Mouse (Mus musculus) embryonic facial prominence, embryonic 12.5 days (tissue): ENCODE data around the gene Cnbp. TPM values are rescaled to one million over a fixed set of nuclear protein-coding genes. Genes with fewer than 3 reads are reported as not detected.

ENCODE experiments used
- ATAC-seq: fragments of 200-750 bp; cut with Nextera tagmentation; 2 replicates; pipeline ENCODE4 v1.8.0; 2017; ENCODE audit not compliant: insufficient number of reproducible peaks, insufficient read depth, low FRiP score, low TSS enrichment
- H3K27ac ChIP-seq: fragments of 300-500 bp; sonication (generic); 2 replicates; pipeline ENCODE4 v1.5.1; 2016; ENCODE audit warnings: mild to moderate bottlenecking
- H3K27me3 ChIP-seq: fragments of 300-500 bp; sonication (generic); 2 replicates; pipeline ENCODE4 v1.6.1; 2016; ENCODE audit warnings: mild to moderate bottlenecking, moderate library complexity
- H3K36me3 ChIP-seq: fragments of 300-500 bp; sonication (generic); 2 replicates; pipeline ENCODE4 v1.6.1; 2016; ENCODE audit warnings: mild to moderate bottlenecking
- H3K4me1 ChIP-seq: fragments of 300-500 bp; sonication (generic); 2 replicates; pipeline ENCODE4 v1.6.1; 2016
- H3K4me2 ChIP-seq: fragments of 300-500 bp; sonication (generic); replicated peaks from 2 replicates; pipeline ENCODE4 v1.6.1; 2016; ENCODE audit warnings: mild to moderate bottlenecking, moderate library complexity
- H3K4me3 ChIP-seq: fragments of 300-500 bp; sonication (generic); 2 replicates; pipeline ENCODE4 v1.5.1; 2016; ENCODE audit warnings: mild to moderate bottlenecking
- H3K9ac ChIP-seq: fragments of 300-500 bp; sonication (generic); 2 replicates; pipeline ENCODE4 v1.6.1; 2016; ENCODE audit warnings: mild to moderate bottlenecking, moderate library complexity
- H3K9me3 ChIP-seq: fragments of 300-500 bp; sonication (generic); 2 replicates; pipeline ENCODE4 v1.6.1; 2016; ENCODE audit warnings: mild to moderate bottlenecking, moderate library complexity
- WGBS: fragments of 180-500 bp; shearing (Covaris S2); methylation state at CpG from one replicate; pipeline ENCODE4 v1.1.7; 2016; 5-methylcytosine and 5-hydroxymethylcytosine counted together
- polyA plus RNA-seq: library from polyadenylated mRNA; unstranded; fragments of >200 nt; fragmentation: Nextera tagmentation; extraction: Ambion mirVana; gene quantifications from 2 replicates; pipeline ENCODE4 v1.2.1, GENCODE M21; 2016

The Cnbp gene
- polyA plus RNA-seq, 1 experiment from 2014 or later = 1,087 TPM

GRCm38 (mm10) chr6:87810713-87811669 is 39.9 kb downstream of the Cnbp start:
- H3K4me2 ChIP-seq = peak overlapping the region; percentile 93
- no peaks in the 10 kb centered on the region for H3K27me3 ChIP-seq
- H3K4me3 ChIP-seq = peak overlapping the region; percentile 74
- peak overlapping the region; percentile 77 for H3K9ac ChIP-seq
- peaks cover 14% of the 10 kb centered on the region for H3K36me3 ChIP-seq
- no peaks in the 10 kb centered on the region for H3K9me3 ChIP-seq
- peak overlapping the region; percentile 67 for H3K27ac ChIP-seq
- H3K4me1 ChIP-seq = peaks cover 9% of the 10 kb centered on the region; the same call in 1 of the 2 replicates
- under 1% methylated on average over 71 of the region's 77 CpGs for WGBS
- peak; percentile 47; the same call in 1 of the 2 replicates for ATAC-seq

GRCm38 (mm10) chr6:87810311-87810710 is 40.6 kb downstream of the Cnbp start:
- Histone ChIP-seq H3K36me3 (peaks cover 7% of the 10 kb centered on the region), H3K4me1 (peaks cover 9% of the 10 kb centered on the region; the same call in 1 of the 2 replicates), H3K9ac (no peak overlapping the region), H3K4me2 (peak overlapping the region; percentile 93), H3K4me3 (peak overlapping the region; percentile 74), H3K9me3 (no peaks in the 10 kb centered on the region), H3K27me3 (no peaks in the 10 kb centered on the region), H3K27ac (no peak overlapping the region)
- ATAC-seq = no peak
- WGBS = 47% methylated on average over 6 of the region's 6 CpGs

GRCm38 (mm10) chr6:87809651-87810161 is 41.2 kb downstream of the Cnbp start:
- no peak overlapping the region for H3K4me3 ChIP-seq
- no peaks in the 10 kb centered on the region for H3K27me3 ChIP-seq
- H3K4me2 ChIP-seq = no peak overlapping the region
- ATAC-seq = no peak
- 92% methylated on average over 6 of the region's 6 CpGs for WGBS
- no peak overlapping the region for H3K9ac ChIP-seq
- H3K9me3 ChIP-seq = no peaks in the 10 kb centered on the region
- peaks cover 6% of the 10 kb centered on the region; the same call in 1 of the 2 replicates for H3K36me3 ChIP-seq
- H3K27ac ChIP-seq = no peak overlapping the region
- peaks cover 9% of the 10 kb centered on the region; the same call in 1 of the 2 replicates for H3K4me1 ChIP-seq

GRCm38 (mm10) chr6:87809144-87809543 is 41.8 kb downstream of the Cnbp start:
- WGBS = 91% methylated on average over 2 of the region's 2 CpGs
- ATAC-seq = no peak
- no peaks in the 10 kb centered on the region for H3K27me3 ChIP-seq
- H3K9me3 ChIP-seq = no peaks in the 10 kb centered on the region
- H3K4me1 ChIP-seq = peaks cover 9% of the 10 kb centered on the region; the same call in 1 of the 2 replicates
- no peak overlapping the region for H3K9ac ChIP-seq
- no peak overlapping the region for H3K4me3 ChIP-seq
- peaks cover 6% of the 10 kb centered on the region; the same call in 1 of the 2 replicates for H3K36me3 ChIP-seq
- H3K27ac ChIP-seq = no peak overlapping the region
- H3K4me2 ChIP-seq = no peak overlapping the region

GRCm38 (mm10) chr6:87808521-87808920 is 42.4 kb downstream of the Cnbp start:
- H3K27me3 ChIP-seq = no peaks in the 10 kb centered on the region
- ATAC-seq = no peak
- H3K4me3 ChIP-seq = no peak overlapping the region
- H3K36me3 ChIP-seq = peaks cover 6% of the 10 kb centered on the region; the same call in 1 of the 2 replicates
- H3K27ac ChIP-seq = no peak overlapping the region
- H3K9ac ChIP-seq = no peak overlapping the region
- 66% methylated on average over 3 of the region's 3 CpGs for WGBS
- peaks cover 9% of the 10 kb centered on the region; the same call in 1 of the 2 replicates for H3K4me1 ChIP-seq
- H3K4me2 ChIP-seq = no peak overlapping the region
- no peaks in the 10 kb centered on the region for H3K9me3 ChIP-seq

- H3K9ac ChIP-seq = no peak overlapping the region
- WGBS = 82% methylated on average over 4 of the region's 4 CpGs
These were observed 43.0 kb downstream of the Cnbp start for GRCm38 (mm10) chr6:87807735-87808440.

GRCm38 (mm10) chr6:87806857-87807256 is 44.0 kb downstream of the Cnbp start:
- ATAC-seq = no peak
- H3K27ac ChIP-seq = no peak overlapping the region
- WGBS = 50% methylated on average over 2 of the region's 2 CpGs

More at GRCm38 (mm10) chr6:87807735-87808440, 43.0 kb downstream of the Cnbp start:
- Histone ChIP-seq H3K4me2 (no peak overlapping the region), H3K27me3 (no peaks in the 10 kb centered on the region), H3K36me3 (peaks cover 3% of the 10 kb centered on the region; the same call in 1 of the 2 replicates), H3K4me1 (peaks cover 9% of the 10 kb centered on the region; the same call in 1 of the 2 replicates), H3K9me3 (no peaks in the 10 kb centered on the region), H3K27ac (no peak overlapping the region), H3K4me3 (no peak overlapping the region)
- ATAC-seq = no peak

GRCm38 (mm10) chr6:87806028-87806427 is 44.9 kb downstream of the Cnbp start:
- Histone ChIP-seq H3K9ac (no peak overlapping the region), H3K4me1 (0 out of 2 replicates have a peak, but pooled peaks cover 2% of the 10 kb centered on the region), H3K4me3 (no peak overlapping the region), H3K9me3 (no peaks in the 10 kb centered on the region), H3K4me2 (no peak overlapping the region), H3K36me3 (peaks cover 3% of the 10 kb centered on the region; the same call in 1 of the 2 replicates), H3K27me3 (no peaks in the 10 kb centered on the region), H3K27ac (no peak overlapping the region)
- WGBS = 86% methylated on average over 2 of the region's 2 CpGs
- ATAC-seq = no peak

More at GRCm38 (mm10) chr6:87806857-87807256, 44.0 kb downstream of the Cnbp start:
- no peaks in the 10 kb centered on the region for H3K27me3 ChIP-seq
- no peak overlapping the region for H3K4me2 ChIP-seq
- H3K4me3 ChIP-seq = no peak overlapping the region
- 0 out of 2 replicates have a peak, but pooled peaks cover 2% of the 10 kb centered on the region for H3K4me1 ChIP-seq
- H3K36me3 ChIP-seq = peaks cover 3% of the 10 kb centered on the region; the same call in 1 of the 2 replicates
- no peaks in the 10 kb centered on the region for H3K9me3 ChIP-seq
- no peak overlapping the region for H3K9ac ChIP-seq

- no peaks in the 10 kb centered on the region for H3K9me3 ChIP-seq
- no peak overlapping the region for H3K4me2 ChIP-seq
- H3K4me1 ChIP-seq = 0 out of 2 replicates have a peak, but pooled peaks cover 2% of the 10 kb centered on the region
- H3K4me3 ChIP-seq = no peak overlapping the region
- no peak for ATAC-seq
- H3K27ac ChIP-seq = no peak overlapping the region
- peaks cover 3% of the 10 kb centered on the region; the same call in 1 of the 2 replicates for H3K36me3 ChIP-seq
- 90% methylated on average over 7 of the region's 7 CpGs for WGBS
- no peak overlapping the region for H3K9ac ChIP-seq
- H3K27me3 ChIP-seq = no peaks in the 10 kb centered on the region
These were observed 45.5 kb downstream of the Cnbp start for GRCm38 (mm10) chr6:87805448-87805847.

GRCm38 (mm10) chr6:87804886-87805285 is 46.0 kb downstream of the Cnbp start:
- Histone ChIP-seq H3K9ac (no peak overlapping the region), H3K27me3 (no peaks in the 10 kb centered on the region), H3K9me3 (no peaks in the 10 kb centered on the region), H3K27ac (no peak overlapping the region), H3K4me3 (no peak overlapping the region), H3K4me1 (0 out of 2 replicates have a peak, but pooled peaks cover 2% of the 10 kb centered on the region), H3K36me3 (peaks cover 3% of the 10 kb centered on the region; the same call in 1 of the 2 replicates), H3K4me2 (no peak overlapping the region)
- WGBS = 84% methylated on average over 7 of the region's 7 CpGs
- ATAC-seq = no peak

- no peaks in the 10 kb centered on the region for H3K4me1 ChIP-seq
- no peak overlapping the region for H3K4me3 ChIP-seq
- no peaks in the 10 kb centered on the region for H3K9me3 ChIP-seq
- H3K27me3 ChIP-seq = no peaks in the 10 kb centered on the region
- H3K9ac ChIP-seq = no peak overlapping the region
- H3K4me2 ChIP-seq = no peak overlapping the region
- 85% methylated on average over 1 of the region's 1 CpGs for WGBS
- no peak overlapping the region for H3K27ac ChIP-seq
- ATAC-seq = no peak
- peaks cover 3% of the 10 kb centered on the region; the same call in 1 of the 2 replicates for H3K36me3 ChIP-seq
These were observed 46.9 kb downstream of the Cnbp start for GRCm38 (mm10) chr6:87804036-87804435.
